Mouse (Mus musculus) gonadal fat pad, adult 2 months (tissue): ENCODE measurements around the gene Cpsf2. TPM values are rescaled to one million over a fixed set of nuclear protein-coding genes. Genes with fewer than 3 reads are reported as not detected.

Experiments used
- DNase-seq: peaks from one replicate; pipeline ENCODE4 v3.0.0-alpha.2; 2012; ENCODE audit warnings: low read depth
- polyA plus RNA-seq: library from polyadenylated mRNA; depleted of rRNA; stranded (reverse); fragments of >200 nt; gene quantifications from 2 replicates; pipeline ENCODE4 v1.2.3, GENCODE M21; 2012

Gene Cpsf2
- polyA plus RNA-seq, 1 experiment, result 4.2 TPM

DNA sequence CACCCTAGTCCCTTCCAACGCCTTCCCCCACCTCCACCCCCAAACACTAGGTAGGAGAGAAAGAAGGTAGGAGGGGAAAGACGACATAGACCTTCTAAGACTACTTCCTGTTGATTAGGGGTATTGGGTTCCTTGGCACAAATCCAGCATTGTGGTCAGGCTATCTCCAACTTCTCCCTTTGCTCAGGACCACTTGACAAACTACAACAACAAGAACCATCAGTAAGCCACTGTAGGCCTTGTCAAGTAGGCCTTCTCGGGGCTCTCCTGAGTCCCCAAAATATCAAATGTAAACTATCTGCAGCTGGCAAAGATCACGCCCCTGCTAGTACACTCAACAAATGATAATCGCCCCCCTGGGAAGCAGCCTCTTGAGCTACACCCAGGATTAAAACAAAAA is 4.5 kb downstream of the Cpsf2 start:
- DNase-seq, result no peak

DNA sequence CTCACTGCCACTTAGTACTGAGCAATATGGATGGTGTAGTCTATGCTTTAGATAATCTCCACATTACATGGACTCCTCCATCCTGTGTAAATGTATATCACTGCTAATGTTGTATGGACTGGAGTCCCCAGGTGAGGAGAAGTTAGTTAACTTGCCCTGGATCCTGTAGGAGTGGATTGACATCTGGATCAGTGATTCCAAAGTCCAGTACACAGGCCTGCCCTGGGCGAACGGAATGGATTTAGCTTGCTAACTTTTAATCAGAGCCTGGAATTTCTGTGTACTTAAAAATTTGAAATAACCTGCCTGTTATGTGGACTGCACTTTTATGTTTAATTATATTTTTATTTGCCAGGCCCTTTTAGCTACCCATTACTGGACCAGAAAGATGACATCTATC is 5.8 kb downstream of the Cpsf2 start:
- DNase-seq, result no peak

DNA sequence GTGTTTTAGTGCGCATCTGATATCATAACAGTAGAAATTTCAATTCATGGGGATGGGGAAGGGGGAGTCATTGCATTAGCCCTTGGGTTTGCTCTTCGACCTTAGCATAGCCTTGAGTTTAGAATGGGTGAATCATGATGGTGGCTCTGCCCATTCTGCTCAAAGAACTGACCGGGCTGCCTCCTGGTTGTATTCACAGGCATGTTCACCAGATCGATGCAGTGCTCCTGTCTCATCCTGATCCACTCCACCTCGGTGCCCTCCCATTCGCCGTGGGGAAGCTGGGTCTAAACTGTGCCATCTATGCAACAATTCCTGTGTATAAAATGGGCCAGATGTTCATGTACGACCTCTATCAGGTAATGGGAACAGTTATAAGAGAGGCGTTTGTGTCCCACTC is 7.2 kb downstream of the Cpsf2 start:
- DNase-seq, result no peak

DNA sequence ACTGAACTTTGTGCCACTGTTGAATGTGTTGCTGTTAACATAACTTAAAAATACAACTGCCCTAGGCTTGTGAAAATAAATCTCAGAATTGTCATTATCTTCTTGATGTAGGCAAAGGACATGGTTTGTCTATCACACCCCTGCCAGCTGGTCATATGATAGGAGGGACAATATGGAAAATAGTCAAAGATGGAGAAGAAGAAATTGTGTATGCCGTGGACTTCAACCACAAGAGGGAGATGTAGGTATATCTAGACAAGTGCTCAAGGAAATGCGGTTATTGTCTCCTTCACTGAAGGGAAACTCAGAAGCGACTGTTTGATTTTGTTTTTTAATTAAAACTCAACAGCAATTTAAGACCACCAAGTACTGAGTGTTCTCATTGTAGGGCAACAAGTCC is 9.3 kb downstream of the Cpsf2 start:
- DNase-seq, result no peak

DNA sequence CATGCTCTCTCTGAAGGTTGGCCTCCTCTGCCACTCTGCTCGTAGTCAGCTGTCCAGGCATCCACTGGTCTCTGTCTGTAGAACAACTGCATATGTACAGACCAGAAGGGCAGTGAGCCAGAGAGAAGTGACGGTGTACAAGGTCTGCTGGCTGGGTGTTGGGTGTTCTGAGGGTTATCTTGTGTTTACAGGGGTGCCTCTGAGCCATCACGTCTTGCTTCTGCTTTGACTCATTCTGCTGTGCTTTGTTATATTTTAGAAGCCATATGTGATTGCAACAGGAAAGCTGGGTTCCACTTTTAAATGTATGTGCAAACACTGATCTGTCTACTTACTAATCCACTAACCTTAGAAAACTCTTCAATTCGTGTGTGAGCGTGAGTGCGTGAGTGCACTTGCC is 11.9 kb downstream of the Cpsf2 start:
- DNase-seq, result no peak

DNA sequence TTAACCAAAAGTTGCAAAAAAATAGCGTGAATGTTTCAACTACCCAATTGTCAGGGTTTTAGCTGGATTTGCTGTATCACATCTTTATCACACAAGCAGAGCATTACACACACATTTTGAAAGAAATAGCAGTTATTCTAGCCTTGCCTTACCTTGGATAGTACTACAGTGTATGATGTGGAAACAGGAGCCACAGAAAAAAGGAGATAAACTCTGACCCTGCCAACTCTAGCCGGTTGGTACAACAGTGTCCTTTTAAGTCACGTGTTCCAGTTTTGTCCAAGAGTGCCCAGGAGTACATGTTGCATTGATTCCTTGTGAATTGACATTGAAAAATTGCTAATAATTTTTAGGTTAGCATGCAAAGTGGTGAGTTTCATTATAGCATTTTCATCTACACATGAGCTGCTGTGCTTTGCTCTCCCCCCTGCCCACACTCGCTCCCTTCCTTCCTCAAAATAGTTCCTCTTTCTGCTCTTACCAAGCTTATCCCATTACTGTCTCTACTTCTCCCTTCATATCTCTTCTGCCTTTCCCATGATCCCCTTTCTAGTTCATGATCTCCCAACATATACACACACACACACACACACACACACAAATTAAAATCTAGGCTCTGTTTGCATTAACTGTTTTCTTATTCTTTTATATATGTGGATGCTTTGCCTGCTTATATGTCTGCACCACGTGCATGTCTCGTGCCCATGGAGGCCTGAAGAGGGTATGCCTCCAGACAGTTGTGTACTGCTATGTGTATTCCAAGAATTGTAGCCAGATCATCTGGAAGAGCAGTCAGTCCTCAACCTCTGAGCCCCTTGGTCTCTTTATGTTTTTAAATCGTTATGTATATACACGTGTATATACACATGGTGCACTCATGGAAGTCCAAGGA is 19.0 kb downstream of the Cpsf2 start:
- no peak for DNase-seq

DNA sequence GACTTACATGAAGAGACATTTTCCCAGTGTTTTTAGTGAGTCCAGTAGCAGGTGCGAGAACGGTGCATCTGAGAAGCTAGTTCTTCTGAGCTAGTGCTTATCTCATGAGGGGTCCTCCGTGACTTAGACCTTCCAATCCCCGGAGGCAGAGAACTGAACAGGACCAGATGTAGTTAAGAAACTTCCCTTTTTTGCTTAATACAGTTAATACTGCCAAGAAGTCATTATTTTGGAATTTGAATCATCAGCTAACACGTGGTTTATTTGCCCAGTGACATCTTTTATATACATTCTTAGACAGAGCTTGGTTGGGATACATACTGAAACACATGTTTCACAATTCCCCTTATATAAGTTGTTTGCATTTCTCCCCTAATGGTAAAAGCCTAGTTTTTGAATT is 23.1 kb downstream of the Cpsf2 start:
- DNase-seq, result no peak

DNA sequence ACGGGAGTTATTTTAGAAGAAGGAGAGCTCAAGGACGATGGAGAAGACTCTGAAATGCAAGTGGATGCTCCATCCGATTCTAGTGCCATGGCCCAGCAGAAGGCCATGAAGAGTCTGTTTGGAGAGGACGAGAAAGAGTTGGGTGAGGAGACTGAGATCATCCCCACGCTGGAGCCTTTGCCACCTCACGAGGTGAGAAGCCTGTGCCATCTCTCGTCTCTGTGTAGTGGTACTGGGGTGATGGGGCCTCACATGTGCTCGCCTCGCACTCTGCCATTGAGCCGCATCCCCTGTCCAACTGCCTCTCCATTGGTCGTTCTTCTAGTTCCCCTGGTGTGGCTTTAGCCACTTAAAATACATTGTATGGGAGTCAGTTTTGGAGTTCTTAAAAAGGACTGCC is 25.0 kb downstream of the Cpsf2 start:
- DNase-seq, result no peak

DNA sequence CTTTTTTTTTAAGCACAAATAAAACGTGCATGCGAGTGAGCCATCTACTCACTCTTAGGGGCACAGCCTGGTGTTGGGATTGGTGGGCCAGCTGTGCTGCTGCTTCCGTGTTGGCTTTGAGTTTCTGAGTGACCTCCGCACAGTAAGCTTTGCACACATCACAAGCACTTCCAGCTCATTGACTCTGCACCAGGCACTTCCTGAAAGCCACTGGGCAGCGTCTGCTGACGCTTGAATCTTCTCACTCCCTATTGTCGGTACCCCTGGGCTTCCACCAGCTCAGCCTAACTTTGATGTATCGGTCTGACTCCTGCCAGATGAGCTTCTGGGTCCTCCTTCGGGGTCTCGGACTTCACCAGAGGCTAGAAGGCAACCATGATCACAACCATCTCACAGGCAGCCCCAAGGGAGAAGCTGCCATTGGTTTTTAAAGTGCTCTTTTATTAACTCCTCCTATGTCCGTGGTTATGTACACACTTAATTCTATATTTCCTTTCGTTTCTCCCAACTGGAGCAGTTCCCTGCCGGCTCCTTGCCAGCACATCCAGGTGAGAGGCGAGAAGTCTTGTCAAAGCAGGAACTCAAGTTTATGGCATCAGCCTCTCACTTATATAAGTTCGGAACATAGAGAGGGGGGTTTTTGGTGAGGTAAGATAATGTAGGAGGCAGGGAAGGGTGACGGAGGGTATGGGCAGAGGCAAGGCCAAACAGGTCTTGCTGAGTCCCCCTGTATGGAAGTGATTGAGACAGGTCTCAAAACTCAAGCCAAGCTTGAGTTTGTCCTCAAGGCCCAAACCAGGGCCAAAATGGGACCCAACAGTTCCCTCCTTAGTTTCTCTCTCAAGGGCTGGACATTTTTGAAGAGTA is 32.6 kb downstream of the Cpsf2 start:
- DNase-seq, result no peak

DNA sequence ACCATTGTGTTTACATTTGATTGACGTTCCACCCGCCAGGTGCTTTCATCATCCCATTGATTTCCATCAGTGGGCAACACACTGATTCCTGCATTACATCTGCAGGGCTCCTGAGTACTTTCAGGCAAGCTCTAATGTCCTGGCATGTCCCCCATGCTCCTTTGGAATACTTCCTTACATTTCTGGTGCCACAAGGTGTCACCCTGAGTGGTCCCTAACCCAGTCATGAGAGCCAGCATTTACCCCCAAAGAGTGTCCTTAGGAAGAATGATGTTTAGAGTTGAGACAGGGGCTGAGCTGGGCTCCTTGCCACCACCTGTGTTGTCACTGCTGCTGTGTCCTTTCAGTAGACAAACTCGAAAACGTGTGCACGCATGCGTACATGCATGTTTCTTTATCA is 33.8 kb downstream of the Cpsf2 start:
- DNase-seq, result no peak

DNA sequence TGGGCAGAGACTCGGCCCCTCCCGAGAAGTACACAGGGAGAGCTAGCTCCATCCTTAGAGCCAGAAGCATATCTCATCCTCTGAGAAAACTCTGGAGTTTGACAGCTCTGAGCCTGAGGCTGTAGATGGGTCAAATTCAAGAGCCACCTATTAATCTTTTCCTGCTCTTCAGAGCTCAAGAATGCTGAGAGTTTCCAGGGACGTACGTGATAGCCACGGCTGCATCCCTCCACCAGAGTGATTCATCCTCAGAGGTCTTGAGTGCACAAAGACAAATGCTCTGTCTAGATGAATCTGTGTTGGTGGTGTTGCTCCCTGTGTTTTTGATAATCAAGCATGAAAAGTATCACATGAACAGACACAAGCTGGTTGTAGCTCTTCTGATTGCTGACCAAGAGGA is 38.6 kb downstream of the Cpsf2 start:
- no peak for DNase-seq

DNA sequence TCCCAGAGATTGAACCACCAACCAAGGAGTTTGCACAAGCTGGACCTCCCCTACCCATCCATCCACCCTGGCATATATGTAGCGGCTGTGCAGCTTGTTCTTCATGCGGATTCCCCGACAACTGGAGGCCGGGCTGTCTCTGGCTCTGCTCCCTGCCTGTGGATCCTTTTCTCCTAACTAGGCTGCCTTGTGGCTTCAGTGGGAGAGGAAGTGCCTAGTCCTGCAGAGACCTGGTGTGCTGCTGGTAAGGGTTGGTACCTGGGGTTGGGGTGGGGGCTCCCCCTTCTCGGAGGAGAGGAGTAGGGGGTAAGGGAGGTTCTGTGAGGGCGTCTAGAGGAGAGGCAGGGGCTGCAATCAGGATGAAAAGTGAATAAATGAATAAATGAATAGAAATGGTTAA is 39.3 kb downstream of the Cpsf2 start:
- DNase-seq, result no peak

DNA sequence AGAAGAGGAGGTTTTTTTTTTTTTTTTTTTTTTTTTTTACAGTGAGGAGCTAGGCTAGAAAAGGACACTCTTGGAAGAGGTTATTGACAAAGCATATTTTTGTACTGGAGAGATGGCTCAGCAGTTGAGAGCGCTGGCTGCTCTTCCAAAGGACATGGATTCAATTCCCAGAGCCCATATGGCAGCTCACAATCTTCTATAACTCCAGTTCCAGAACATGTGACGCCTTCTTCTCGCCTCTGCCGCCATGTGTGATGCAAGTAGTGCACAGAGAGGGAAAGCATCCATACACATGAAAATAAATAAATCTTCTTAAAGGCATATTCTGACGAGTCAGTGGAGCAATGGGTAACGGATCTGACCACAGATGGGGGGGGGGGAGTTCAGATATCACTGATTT is 46.1 kb downstream of the Cpsf2 start:
- DNase-seq, result no peak

DNA sequence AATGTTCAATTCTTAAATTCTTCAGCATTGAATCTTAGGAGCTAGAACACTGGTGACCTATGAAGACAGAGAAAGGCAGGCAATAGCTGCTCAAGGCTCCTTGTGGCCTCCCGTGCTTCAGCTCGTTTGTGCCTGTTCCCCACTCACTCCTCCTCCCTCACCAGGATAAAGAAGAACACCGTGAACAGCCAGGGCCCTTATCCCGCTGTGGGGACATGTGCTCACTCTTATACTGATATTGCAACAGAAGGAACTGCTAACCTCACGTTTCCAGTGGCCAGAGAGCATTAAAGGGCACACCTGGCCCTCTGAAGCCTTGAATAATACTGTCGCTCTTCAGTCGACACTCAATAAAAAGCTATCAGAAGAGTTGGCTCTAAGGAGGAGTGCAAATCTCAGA is 53.4 kb downstream of the Cpsf2 start:
- DNase-seq, result no peak

DNA sequence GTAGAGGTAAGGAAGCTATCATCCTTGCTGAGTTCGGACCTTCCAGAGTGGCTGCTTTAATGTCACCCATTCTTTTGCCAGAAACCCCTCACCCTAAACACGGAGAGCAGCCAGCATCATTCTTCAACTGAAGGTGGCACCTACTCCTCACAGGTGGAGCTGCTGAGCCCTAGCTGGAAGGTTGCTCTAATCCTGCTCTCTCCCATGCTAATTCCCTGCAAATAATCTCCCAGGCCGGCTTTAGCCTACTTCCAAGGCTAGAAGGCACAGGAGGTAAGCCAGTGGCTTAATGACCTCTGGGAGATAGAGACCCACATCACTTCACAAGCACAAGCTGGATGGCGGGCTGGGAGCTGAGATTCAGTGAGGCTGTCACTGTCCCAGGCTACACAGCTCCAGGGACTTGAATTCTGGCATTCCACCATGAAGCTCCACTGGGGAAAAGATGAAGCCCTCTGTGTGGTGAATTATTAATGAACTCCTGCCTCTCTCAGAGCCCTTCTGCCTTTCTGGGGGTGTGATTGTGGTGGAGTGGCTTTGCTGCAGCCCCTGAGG is 54.2 kb downstream of the Cpsf2 start:
- DNase-seq, result no peak

DNA sequence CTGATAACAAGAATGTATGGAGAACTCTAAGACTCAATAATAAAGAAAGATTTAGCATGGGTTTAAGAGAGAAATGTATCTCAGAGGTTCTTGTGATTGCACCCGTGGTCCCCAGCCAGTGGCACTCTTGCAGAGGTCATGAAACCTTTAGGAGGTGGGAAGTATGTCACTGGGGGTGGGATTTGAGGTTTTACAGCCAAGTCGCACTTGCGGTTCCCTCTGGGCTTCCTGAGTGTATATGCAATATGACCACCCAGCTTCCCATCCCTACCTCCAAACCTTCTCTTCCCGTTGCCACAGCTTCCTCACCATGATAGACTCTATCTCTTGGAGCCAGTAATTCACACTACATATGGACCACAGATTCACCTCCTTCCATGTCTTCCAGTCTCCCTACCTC is 59.1 kb downstream of the Cpsf2 start:
- DNase-seq, result no peak

DNA sequence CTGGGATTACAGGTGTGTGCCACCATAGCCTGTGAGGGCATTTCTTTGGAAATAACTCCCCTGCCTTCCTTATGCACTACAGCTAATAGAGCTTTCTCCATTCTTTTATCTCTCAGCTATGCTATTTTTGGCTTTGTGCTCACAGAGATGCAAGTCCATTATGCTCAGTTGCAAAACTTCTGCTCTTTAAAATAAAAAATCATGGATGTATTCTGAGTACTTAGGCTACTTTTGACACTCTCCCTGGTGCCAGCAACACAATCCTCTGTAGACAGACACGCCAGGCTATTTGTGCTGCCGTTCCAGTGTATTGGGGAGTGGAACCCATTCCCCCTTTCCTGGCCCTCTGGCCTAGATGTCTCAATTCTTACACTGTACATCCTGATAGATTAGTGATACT is 64.1 kb downstream of the Cpsf2 start:
- no peak for DNase-seq

DNA sequence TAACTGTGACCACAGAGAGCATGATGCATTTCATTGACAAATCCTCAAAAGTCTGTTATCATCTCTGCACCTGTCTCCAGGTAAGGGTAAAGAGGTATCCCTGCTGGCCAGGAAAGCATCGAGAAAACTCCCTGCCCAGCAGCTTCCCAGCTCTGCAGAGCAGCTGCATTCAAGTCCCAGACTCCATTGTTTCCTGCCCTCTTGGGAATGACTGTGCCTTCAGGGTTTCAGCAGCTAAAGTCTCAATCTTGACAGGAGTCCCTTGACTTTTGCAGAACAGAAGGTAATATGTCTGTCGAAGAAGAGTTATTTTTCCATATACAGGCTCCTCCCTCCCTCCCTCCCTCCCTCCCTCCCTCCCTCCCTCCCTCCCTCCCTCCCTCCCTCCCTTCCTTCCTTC is 65.9 kb downstream of the Cpsf2 start:
- no peak for DNase-seq

DNA sequence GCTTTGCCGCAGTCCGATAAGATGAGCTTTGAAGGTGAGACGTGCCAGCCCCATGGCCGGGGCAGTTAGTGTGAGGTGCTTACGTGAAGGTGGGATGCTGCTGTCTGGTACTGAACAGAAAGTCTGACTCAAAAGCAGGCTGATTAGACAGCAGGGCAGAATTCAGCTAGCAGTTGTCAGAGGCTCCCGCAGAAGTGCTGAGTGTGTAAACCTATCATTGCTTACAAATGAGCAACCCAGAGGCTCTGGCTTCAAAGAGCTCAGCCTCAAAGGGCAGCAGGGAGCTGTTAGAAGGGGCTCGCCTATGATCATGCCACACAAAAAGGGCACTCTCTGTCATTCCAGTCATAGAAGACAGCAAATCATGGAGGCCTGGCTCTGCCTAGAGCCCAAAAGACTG is 66.5 kb downstream of the Cpsf2 start:
- no peak for DNase-seq

DNA sequence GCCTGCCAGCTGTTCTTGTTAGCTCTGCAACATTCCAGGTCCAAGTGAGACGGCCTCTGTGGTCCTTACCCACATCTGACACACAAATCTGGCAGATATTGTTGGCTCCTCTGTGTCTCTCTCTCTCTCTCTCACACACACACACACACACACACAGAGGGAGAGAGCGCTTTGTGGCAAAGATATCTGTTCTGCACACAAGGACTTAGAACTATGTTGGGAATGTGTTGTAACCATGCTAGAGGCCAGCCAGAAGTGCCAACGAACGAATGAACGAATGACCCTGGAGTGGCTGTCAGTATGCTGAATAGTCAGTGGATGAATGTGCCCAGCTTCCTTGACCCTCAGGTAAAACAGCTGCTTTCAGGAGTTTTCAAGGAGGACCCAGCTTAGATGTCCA is 68.1 kb downstream of the Cpsf2 start:
- no peak for DNase-seq

DNA sequence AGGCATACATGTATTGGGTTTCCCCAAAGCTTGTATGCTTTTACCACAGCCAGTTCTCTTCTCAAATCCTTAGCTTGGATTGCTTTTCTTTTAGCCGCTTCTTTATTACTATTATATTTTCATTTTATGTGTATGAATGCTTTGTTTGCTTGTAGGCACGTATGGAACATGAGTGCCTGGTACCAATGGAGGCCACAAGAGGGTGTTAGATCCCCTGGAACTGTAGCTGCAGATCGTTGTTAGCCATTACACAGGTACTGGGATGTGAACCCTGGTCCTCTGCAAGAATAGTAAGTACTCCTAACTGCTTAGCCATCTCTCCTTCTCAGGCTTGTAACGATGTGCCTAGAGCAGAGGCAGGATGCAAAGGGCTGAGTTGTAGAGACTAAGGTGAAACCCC is 78.4 kb downstream of the Cpsf2 start:
- no peak for DNase-seq

DNA sequence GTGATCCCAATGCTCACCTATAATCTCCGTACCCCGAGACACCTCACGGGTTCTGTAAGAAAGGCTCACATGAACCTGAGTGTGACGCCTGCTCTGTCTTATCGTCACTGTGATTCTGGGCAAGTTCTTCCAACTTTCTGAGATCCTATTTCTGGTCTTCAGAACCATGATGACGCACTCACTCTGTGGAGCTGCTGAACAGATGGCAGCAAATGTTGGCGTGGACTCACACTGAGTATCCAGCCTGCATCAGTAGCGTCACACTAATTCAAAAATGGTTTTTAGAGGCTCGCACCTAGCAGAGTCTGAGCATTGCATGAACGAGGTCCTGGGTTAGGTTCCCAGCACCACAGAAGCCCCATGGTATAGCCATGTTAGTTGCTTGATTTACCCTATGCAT is 80.0 kb downstream of the Cpsf2 start:
- DNase-seq, result no peak
